Mouse (Mus musculus): ENCODE results near the gene Gm20517. TPM values are rescaled to one million over a fixed set of nuclear protein-coding genes. Genes with fewer than 3 reads are reported as not detected.
"Not testable (repeated sequence)": the region's sequence is repeated elsewhere in the genome, so short reads cannot be mapped to it uniquely, and the experiment has no call there.

The Gm20517 gene
- polyA plus RNA-seq, 1 experiment from 2014 or later, result 1.8 TPM

- Histone ChIP-seq H3K4me2 (replicated peaks) (no peak overlapping the region), H3K36me3 (peaks cover 8% of the 10 kb centered on the region), H3K27ac (no peak overlapping the region), H3K9ac (no peak overlapping the region), H3K9me3 (no peaks in the 10 kb centered on the region), H3K4me3 (no peak overlapping the region), H3K27me3 (no peaks in the 10 kb centered on the region), H3K4me1 (peaks cover 30% of the 10 kb centered on the region)
- WGBS, result 68% methylated on average over 4 of the region's 4 CpGs
- ATAC-seq (ENCODE audit: low FRiP score, low read depth), result no peak
Observed at GRCm38 (mm10) chr17:47632181-47632840, 20.9 kb downstream of the Gm20517 start.

- Histone ChIP-seq H3K36me3 (peaks cover 8% of the 10 kb centered on the region), H3K9me3 (no peaks in the 10 kb centered on the region), H3K27me3 (no peaks in the 10 kb centered on the region), H3K4me2 (replicated peaks) (no peak overlapping the region), H3K9ac (no peak overlapping the region), H3K4me3 (no peak overlapping the region), H3K27ac (no peak overlapping the region), H3K4me1 (peaks cover 19% of the 10 kb centered on the region)
- no peak for ATAC-seq (ENCODE audit: low FRiP score, low read depth)
- WGBS, result 88% methylated on average over 7 of the region's 7 CpGs
Observed at GRCm38 (mm10) chr17:47633999-47634770, 22.8 kb downstream of the Gm20517 start.

DNA sequence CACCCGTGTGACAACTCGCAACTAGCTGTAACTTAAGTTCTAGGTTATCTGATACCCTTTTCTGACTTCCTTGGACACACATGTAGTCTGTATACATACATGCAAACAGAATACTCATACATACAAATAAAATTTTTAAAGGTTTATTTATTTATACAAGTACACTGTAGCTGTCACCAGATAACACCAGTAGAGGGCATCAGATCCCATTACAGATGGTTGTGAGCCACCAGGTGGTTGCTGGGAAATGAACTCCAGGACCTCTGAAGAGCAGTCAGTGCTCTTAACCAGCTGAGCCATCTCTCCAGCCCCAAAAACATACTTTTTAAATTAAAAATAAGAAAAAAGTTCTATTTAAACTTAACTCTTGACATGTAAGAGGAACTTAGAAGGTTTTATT is 31.6 kb downstream of the Gm20517 start:
- no peaks in the 10 kb centered on the region for H3K36me3 ChIP-seq
- 87% methylated on average over 2 of the region's 2 CpGs for WGBS
- no peak overlapping the region for H3K4me2 ChIP-seq (replicated peaks)
- ATAC-seq (ENCODE audit: low FRiP score, low read depth), result no peak
- H3K4me1 ChIP-seq, result no peaks in the 10 kb centered on the region
- H3K27ac ChIP-seq, result no peak overlapping the region
- H3K27me3 ChIP-seq, result no peaks in the 10 kb centered on the region
- no peak overlapping the region for H3K9ac ChIP-seq
- H3K4me3 ChIP-seq, result no peak overlapping the region
- H3K9me3 ChIP-seq, result no peaks in the 10 kb centered on the region

- no peak overlapping the region for H3K4me2 ChIP-seq (replicated peaks)
Observed at GRCm38 (mm10) chr17:47646683-47647082, 35.3 kb downstream of the Gm20517 start.

GRCm38 (mm10) chr17:47648966-47649365 is 37.6 kb downstream of the Gm20517 start:
- Histone ChIP-seq H3K27me3 (no peaks in the 10 kb centered on the region), H3K9me3 (no peaks in the 10 kb centered on the region), H3K36me3 (peaks cover 3% of the 10 kb centered on the region; the same call in 1 of the 2 replicates), H3K27ac (no peak overlapping the region), H3K4me2 (replicated peaks) (no peak overlapping the region), H3K4me1 (no peaks in the 10 kb centered on the region), H3K4me3 (no peak overlapping the region), H3K9ac (no peak overlapping the region)
- 65% methylated on average over 4 of the region's 4 CpGs for WGBS
- no peak for ATAC-seq (ENCODE audit: low FRiP score, low read depth)

More at GRCm38 (mm10) chr17:47646683-47647082, 35.3 kb downstream of the Gm20517 start:
- Histone ChIP-seq H3K27ac (no peak overlapping the region), H3K9ac (no peak overlapping the region), H3K36me3 (no peaks in the 10 kb centered on the region), H3K4me1 (no peaks in the 10 kb centered on the region), H3K27me3 (no peaks in the 10 kb centered on the region), H3K4me3 (no peak overlapping the region), H3K9me3 (no peaks in the 10 kb centered on the region)
- no peak for ATAC-seq (ENCODE audit: low FRiP score, low read depth)
- 67% methylated on average over 1 of the region's 1 CpGs for WGBS

- H3K4me1 ChIP-seq, result no peaks in the 10 kb centered on the region
- no peaks in the 10 kb centered on the region for H3K27me3 ChIP-seq
- ATAC-seq (ENCODE audit: low FRiP score, low read depth), result no peak
- H3K4me3 ChIP-seq, result no peak overlapping the region
- 85% methylated on average over 2 of the region's 2 CpGs for WGBS
- H3K9me3 ChIP-seq, result no peaks in the 10 kb centered on the region
- peaks cover 6% of the 10 kb centered on the region; the same call in 1 of the 2 replicates for H3K36me3 ChIP-seq
- H3K27ac ChIP-seq, result no peak overlapping the region
- H3K9ac ChIP-seq, result no peak overlapping the region
- no peak overlapping the region for H3K4me2 ChIP-seq (replicated peaks)
Observed at GRCm38 (mm10) chr17:47651953-47652352, 40.6 kb downstream of the Gm20517 start.

- not testable (repeated sequence) for H3K9me3 ChIP-seq; H3K36me3 ChIP-seq; H3K4me1 ChIP-seq; H3K4me2 ChIP-seq (replicated peaks); H3K9ac ChIP-seq; H3K4me3 ChIP-seq; H3K27me3 ChIP-seq; ATAC-seq (ENCODE audit: low FRiP score, low read depth); H3K27ac ChIP-seq
- WGBS, result 92% methylated on average over 8 of the region's 8 CpGs
Observed at GRCm38 (mm10) chr17:47654346-47654745, 43.0 kb downstream of the Gm20517 start.

DNA sequence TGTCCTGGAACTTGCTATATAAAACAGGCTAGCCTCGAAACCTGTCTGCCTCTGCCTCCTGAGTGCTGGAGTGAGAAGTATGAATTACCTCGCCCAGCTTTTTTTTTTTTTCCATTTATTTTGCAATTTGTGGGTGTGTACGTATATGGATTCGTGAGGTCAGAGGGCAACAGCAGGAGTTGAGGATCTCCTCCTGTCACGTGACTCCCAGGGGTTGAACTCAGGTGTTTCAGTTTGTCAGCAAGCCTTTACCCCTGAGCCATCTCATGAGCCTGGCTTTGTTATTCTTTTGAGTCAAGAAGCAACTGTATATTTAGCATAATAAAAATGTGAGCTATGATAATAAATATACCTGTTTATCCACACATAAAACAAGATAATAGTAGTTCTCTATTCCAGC is 44.3 kb downstream of the Gm20517 start:
- H3K36me3 ChIP-seq, result peaks cover 6% of the 10 kb centered on the region; the same call in 1 of the 2 replicates
- no peaks in the 10 kb centered on the region for H3K9me3 ChIP-seq
- H3K9ac ChIP-seq, result no peak overlapping the region
- WGBS, result 76% methylated on average over 5 of the region's 5 CpGs
- no peaks in the 10 kb centered on the region for H3K27me3 ChIP-seq
- H3K4me1 ChIP-seq, result no peaks in the 10 kb centered on the region
- ATAC-seq (ENCODE audit: low FRiP score, low read depth), result no peak
- no peak overlapping the region for H3K27ac ChIP-seq
- H3K4me2 ChIP-seq (replicated peaks), result no peak overlapping the region
- no peak overlapping the region for H3K4me3 ChIP-seq

GRCm38 (mm10) chr17:47657901-47658300 is 46.5 kb downstream of the Gm20517 start:
- no peak overlapping the region for H3K9ac ChIP-seq
- H3K27me3 ChIP-seq, result no peaks in the 10 kb centered on the region
- no peak overlapping the region for H3K4me2 ChIP-seq (replicated peaks)
- H3K4me1 ChIP-seq, result no peaks in the 10 kb centered on the region
- no peak overlapping the region for H3K27ac ChIP-seq
- no peak overlapping the region for H3K4me3 ChIP-seq
- 79% methylated on average over 4 of the region's 4 CpGs for WGBS
- no peaks in the 10 kb centered on the region for H3K9me3 ChIP-seq
- peaks cover 6% of the 10 kb centered on the region; the same call in 1 of the 2 replicates for H3K36me3 ChIP-seq
- ATAC-seq (ENCODE audit: low FRiP score, low read depth), result no peak

DNA sequence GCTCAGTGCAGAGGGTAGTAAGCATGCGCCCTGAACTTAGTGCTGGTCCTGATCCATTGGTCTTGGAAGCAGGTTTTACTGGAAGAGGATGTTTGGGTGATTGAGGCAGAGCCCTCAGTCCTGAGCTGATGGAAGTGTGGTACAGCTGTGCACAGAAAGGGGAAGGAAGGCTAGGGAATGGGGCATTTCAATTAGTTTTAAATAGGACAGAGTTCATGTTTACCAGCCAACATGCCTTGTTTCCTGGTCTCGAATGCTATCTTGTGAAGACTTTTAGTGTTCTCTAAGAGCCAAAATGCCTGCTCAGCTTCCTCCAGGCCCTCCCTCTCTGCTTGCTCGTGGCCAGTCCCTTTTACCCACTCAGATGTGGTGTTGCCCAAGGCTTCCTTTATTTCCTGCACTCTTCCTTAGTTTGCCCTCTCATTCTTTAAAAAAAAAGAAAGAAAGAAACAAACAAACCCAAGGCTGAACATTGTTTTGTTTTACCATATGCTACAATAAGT is 47.4 kb downstream of the Gm20517 start:
- peaks cover 3% of the 10 kb centered on the region; the same call in 1 of the 2 replicates for H3K36me3 ChIP-seq
- no peaks in the 10 kb centered on the region for H3K27me3 ChIP-seq
- no peak overlapping the region for H3K9ac ChIP-seq
- no peaks in the 10 kb centered on the region for H3K9me3 ChIP-seq
- ATAC-seq (ENCODE audit: low FRiP score, low read depth), result no peak
- WGBS, result 84% methylated on average over 3 of the region's 3 CpGs
- H3K4me3 ChIP-seq, result no peak overlapping the region
- H3K4me2 ChIP-seq (replicated peaks), result no peak overlapping the region
- no peaks in the 10 kb centered on the region for H3K4me1 ChIP-seq
- H3K27ac ChIP-seq, result no peak overlapping the region

GRCm38 (mm10) chr17:47663009-47663713 is 51.8 kb downstream of the Gm20517 start:
- Histone ChIP-seq H3K27ac (no peak overlapping the region), H3K27me3 (no peaks in the 10 kb centered on the region), H3K9me3 (no peaks in the 10 kb centered on the region), H3K36me3 (no peaks in the 10 kb centered on the region; the same call in 1 of the 2 replicates), H3K4me1 (no peaks in the 10 kb centered on the region), H3K4me3 (no peak overlapping the region), H3K9ac (no peak overlapping the region), H3K4me2 (replicated peaks) (no peak overlapping the region)
- no peak for ATAC-seq (ENCODE audit: low FRiP score, low read depth)
- 71% methylated on average over 9 of the region's 9 CpGs for WGBS

DNA sequence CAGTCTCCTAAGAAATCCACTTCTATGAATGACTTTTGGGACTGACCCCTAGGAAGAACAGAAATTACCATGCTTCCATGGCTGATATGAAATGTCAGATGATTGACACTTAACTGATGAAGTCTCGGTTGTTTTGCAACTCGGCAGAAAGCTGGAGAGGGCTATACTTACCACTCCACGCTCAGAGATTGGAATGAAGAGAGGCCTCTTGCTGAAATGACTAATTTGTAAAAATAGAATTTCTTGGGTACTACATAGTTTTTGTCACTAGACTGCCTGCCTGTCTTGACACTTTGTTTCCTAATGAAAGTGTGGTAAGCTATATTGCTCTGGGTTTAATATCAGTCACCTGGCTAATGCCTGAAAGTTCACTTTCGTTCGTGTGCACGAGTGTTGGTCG is 53.1 kb downstream of the Gm20517 start:
- WGBS, result 91% methylated on average over 7 of the region's 7 CpGs
- H3K4me1 ChIP-seq, result no peaks in the 10 kb centered on the region
- no peaks in the 10 kb centered on the region for H3K27me3 ChIP-seq
- H3K4me3 ChIP-seq, result no peak overlapping the region
- H3K4me2 ChIP-seq (replicated peaks), result no peak overlapping the region
- no peak for ATAC-seq (ENCODE audit: low FRiP score, low read depth)
- no peaks in the 10 kb centered on the region; the same call in 1 of the 2 replicates for H3K36me3 ChIP-seq
- H3K27ac ChIP-seq, result no peak overlapping the region
- no peaks in the 10 kb centered on the region for H3K9me3 ChIP-seq
- H3K9ac ChIP-seq, result no peak overlapping the region

All from limb, embryonic 13.5 days (tissue).